Mouse (Mus musculus) left cerebral cortex, postnatal 10 days (tissue): ENCODE results near the gene Olfr1508. TPM values are rescaled to one million over a fixed set of nuclear protein-coding genes. Genes with fewer than 3 reads are reported as not detected.
"Not testable (repeated sequence)": the region's sequence is repeated elsewhere in the genome, so short reads cannot be mapped to it uniquely, and the experiment has no call there.

Experiments used
- DNase-seq, 2 experiments: peaks; one replicate each; pipeline ENCODE4 v3.0.0; 2021 to 2022; ENCODE audit warnings: low spot score in 2 of 2, mixed read lengths in 1 of 2; ENCODE audit errors: extremely low spot score in 1 of 2
- intact Hi-C: fragments of 180-260 bp; cut with DNase I; formaldehyde crosslinking; loops from one replicate; pipeline ENCODE4 v1.15.1; 2025
- total RNA-seq, 2 experiments: library from RNA; stranded (reverse); gene quantifications; 2 replicates each; pipeline ENCODE4 v1.2.3; 2021

Gene Olfr1508
- total RNA-seq = not detected

DNA sequence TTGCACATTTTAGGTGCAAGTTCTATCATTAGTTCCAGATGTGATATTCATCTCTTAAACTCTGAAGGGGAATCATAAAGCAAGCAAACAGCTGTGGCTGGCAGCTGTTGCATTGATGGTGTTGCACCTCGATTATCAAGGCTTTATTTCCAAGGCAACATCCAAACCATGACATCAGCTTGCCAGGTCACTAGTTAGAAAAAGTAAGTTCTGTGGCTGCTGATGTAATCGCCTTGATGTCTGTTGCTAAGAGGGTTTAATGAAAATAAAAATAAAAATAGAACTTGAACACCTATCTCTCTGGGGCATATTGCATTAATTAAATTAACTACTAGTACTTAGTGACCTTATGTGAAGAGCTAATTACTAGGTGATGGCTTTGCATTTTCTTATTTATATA lies at the start of gene Olfr1508:
TSS of gene Olfr1508 (minus strand) at position 101 of the 400 bp plus-strand sequence.
- intact Hi-C loops = no loop called here
- no peak for DNase-seq

DNA sequence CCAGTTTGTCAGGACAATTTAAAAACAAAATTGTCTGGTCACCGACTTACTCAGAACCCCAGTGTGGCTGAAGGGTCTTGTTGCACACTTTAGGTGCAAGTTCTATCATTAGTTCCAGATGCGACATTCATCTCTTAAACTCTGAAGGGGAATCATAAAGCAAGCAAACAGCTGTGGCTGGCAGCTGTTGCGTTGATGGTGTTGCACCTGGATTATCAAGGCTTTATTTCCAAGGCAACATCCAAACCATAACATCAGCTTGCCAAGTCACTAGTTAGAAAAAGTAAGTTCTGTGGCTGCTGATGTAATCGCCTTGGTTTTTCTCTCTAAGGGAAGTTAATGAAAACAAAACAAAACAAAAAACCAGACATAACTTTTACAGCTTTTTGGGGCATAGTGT lies 28.2 kb upstream of the Olfr1508 start, which contains the start of gene Olfr1507:
TSS of gene Olfr1507 (minus strand) at position 234 of the 400 bp plus-strand sequence.
- intact Hi-C loops = no loop called here
- no peak for DNase-seq

DNA sequence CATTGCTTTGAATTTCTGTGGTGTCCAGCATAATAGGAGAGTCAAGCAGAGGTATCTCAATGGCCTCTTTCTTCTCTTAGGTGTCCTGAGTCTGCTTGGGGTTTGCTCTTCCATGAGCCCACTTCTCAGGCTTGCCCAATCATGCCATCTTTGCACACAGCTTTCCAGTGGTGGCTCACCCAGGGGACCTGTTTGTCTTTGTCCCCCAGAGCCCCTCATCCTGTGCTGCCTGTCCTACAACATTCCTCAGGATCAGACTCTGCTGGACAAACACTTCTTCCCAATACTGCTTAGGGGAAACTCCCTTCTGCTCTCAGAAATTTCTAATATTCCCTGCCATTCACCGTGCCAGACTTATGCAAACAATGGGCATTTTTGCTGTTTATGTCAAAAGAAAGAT lies 1.6 kb downstream of the Olfr1508 start:
- intact Hi-C loops = no loop called here
- no peak for DNase-seq

GRCm38 (mm10) chr14:52461928-52462327 lies 5.4 kb downstream of the Olfr1508 start:
- intact Hi-C loops = no loop called here
- no peak for DNase-seq

DNA sequence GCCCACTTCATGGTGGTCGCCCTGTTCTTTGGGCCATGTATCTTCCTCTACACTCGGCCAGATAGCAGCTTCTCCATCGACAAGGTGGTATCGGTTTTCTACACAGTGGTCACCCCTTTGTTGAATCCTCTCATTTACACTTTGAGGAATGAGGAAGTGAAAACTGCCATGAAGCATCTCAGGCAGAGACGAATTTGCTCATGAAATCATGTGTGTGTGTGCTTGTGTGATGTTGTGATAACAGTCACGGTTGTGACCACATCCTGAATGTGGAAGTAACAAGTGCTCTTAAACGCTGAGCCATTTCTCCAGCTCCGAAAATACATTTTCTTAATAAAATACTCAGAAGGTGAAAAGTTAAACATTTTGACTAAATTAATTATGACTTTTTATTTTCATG lies 16.2 kb downstream of the Olfr1508 start:
- DNase-seq = no peak
- intact Hi-C loops = no loop called here

DNA sequence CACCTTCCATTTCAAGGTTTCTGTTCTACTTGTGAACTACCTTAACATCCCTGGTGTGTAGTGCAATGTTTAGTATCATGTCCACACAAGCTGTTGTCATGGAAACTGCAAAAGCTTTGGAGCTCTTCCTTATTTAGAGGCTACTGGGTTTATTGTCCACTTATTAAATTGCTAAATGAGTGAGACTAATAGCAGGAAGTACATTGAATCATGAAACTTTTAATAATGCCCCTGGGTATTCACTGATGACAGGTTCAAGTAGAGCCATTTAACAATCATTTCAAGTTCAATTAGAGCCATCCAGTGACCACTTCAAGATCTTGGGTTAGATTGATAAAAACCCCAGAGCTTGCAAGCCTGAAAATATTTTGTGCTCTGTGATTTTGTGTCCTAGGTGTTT lies 24.6 kb downstream of the Olfr1508 start, which contains the start of gene Olfr1509:
TSS of gene Olfr1509 (plus strand) at position 301 of the 400 bp plus-strand sequence.
- no peak for DNase-seq
- intact Hi-C loops = no loop called here

DNA sequence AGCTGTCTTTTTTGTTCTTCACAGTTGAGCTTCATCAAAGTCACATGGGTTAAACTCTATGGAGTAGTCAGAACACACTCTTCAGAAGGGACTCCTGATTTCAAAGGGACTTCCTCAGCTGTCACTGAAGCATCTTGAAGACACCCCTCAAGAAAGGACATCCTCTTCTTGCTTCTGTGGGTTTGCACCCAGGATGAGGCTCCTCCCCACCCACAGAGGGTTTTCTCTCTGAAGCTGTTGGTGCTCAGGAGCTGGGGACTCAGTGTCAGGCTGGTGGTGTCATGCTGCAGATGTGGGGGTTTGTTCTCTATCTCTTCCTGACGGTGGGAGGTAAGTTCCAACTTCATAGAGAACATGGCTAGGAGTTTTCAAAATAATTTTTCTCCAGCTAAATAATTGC lies 39.6 kb downstream of the Olfr1508 start:
- no peak for DNase-seq
- intact Hi-C loops = no loop called here

GRCm38 (mm10) chr14:52414273-52414672 lies 53.0 kb downstream of the Olfr1508 start, which contains the start of gene Olfr1510:
Gene Olfr1510, minus strand, starts transcription at chr14:52414373.
- no peak for DNase-seq
- intact Hi-C loops = loop anchor here (10.0 kb wide), 1 partner anchor 59 kb away; the partner anchor contains the start of gene Olfr1513

DNA sequence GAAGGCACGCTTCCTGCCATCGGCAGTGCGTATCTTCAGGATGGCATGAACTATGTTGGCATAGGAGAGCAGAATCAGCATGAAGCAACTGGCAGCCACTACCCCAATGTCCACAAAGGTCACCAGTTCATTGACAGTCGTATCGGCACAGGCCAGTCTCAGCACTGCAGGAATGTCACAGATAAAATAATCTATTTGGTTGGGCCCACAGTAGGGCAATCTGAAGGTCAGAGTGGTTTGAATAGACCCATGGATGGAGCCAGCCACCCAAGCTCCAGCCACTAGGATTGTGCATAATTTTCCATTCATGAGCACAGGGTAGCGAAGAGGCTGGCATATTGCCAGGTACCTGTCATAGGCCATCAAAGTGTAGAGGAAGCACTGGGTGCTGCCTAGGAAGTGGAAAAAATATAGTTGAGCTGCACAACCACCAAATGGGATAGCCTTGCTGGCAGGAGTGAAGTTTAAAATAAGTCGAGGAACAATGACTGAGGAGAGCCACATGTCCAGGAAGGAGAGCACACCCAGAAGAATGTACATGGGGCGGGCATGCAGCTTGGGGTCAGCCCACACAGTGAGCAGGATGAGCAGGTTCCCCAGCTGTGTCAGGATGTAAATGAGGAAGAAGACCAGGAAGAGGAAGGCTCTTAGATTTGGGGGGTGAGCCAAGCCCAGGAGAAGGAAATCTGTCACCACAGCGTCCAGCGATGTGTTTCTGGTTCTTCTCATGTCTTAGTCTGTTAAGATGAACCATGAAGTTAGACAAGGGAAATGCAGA lies 57.0 kb downstream of the Olfr1508 start:
- intact Hi-C loops = loop anchor here (10.0 kb wide), 1 partner anchor 56 kb away; the partner anchor contains the start of gene Olfr1513
- not testable (repeated sequence) for DNase-seq

Other genes with a start within 250 kb of the Olfr1508 start
- 100 to 1,000 TPM; 111 to 126 TPM for gene Chd8, start 209.7 kb downstream of the Olfr1508 start, total RNA-seq
- 10 to 100 TPM; 55.1 to 56.7 TPM for gene Tox4, start 188.3 kb downstream of the Olfr1508 start, total RNA-seq
- 10 to 100 TPM; 36.9 to 37.7 TPM for gene Rab2b, start 187.9 kb downstream of the Olfr1508 start, total RNA-seq
- 10 to 100 TPM; 32.4 to 38.6 TPM for gene Mettl3, start 162.4 kb downstream of the Olfr1508 start, total RNA-seq
- gene Sall2, start 138.7 kb downstream of the Olfr1508 start, total RNA-seq = 10 to 100 TPM; 39.6 to 39.9 TPM
- not detected for gene Olfr1513, start 111.1 kb downstream of the Olfr1508 start, total RNA-seq
- gene Olfr1512, start 88.3 kb downstream of the Olfr1508 start, total RNA-seq = not detected
- gene Olfr1511, start 70.1 kb downstream of the Olfr1508 start, total RNA-seq = not detected
- not detected for gene Olfr1510, start 53.1 kb downstream of the Olfr1508 start, total RNA-seq
- not detected for gene Olfr1509, start 24.5 kb downstream of the Olfr1508 start, total RNA-seq
- gene Olfr1507, start 28.3 kb upstream of the Olfr1508 start, total RNA-seq = not detected